Mouse (Mus musculus) colon, adult 2 months (tissue): ENCODE data around the gene Arhgap19. TPM values are rescaled to one million over a fixed set of nuclear protein-coding genes. Genes with fewer than 3 reads are reported as not detected.

ENCODE experiments used
- polyA plus RNA-seq: library from polyadenylated mRNA; depleted of rRNA; stranded (reverse); fragments of >200 nt; gene quantifications from 2 replicates; pipeline ENCODE4 v1.2.3, GENCODE M21; 2012; rRNA removed

Gene Arhgap19
- polyA plus RNA-seq: 1.3 and 1.4 TPM in 2 replicates

GRCm38 (mm10) chr19:41801742-41802369, at the start of gene Arhgap19:
Arhgap19 (minus strand) TSS chr19:41802047.

GRCm38 (mm10) chr19:41847992-41848851, 46.4 kb upstream of the Arhgap19 start, which contains the start of gene Frat2:
Frat2 (minus strand) TSS chr19:41848132.

GRCm38 (mm10) chr19:41829381-41830105, 27.7 kb upstream of the Arhgap19 start, which contains the start of gene Frat1:
Frat1 (plus strand) TSS chr19:41829970.

GRCm38 (mm10) chr19:41743396-41743795, 58.5 kb downstream of the Arhgap19 start, which contains the start of gene Slit1:
Slit1 (minus strand) TSS chr19:41743665.

Other genes starting within 250 kb of the Arhgap19 start
- 0.67 and 1.3 TPM in 2 replicates for gene Gm340, start 219.7 kb downstream of the Arhgap19 start, polyA plus RNA-seq
- gene Slit1, start 58.4 kb downstream of the Arhgap19 start, polyA plus RNA-seq: 0.91 and 0.92 TPM in 2 replicates
- 20.9 and 21.1 TPM in 2 replicates for gene Frat1, start 27.9 kb upstream of the Arhgap19 start, polyA plus RNA-seq
- gene Frat2, start 46.1 kb upstream of the Arhgap19 start, polyA plus RNA-seq: 55.7 and 56.1 TPM in 2 replicates
- gene Rrp12, start 94.1 kb upstream of the Arhgap19 start, polyA plus RNA-seq: 4.1 and 5.0 TPM in 2 replicates
- 261 and 284 TPM in 2 replicates for gene Pgam1, start 109.9 kb upstream of the Arhgap19 start, polyA plus RNA-seq
- 7.6 and 9.4 TPM in 2 replicates for gene Exosc1, start 131.4 kb upstream of the Arhgap19 start, polyA plus RNA-seq
- gene Zdhhc16, start 131.4 kb upstream of the Arhgap19 start, polyA plus RNA-seq: 66.0 and 96.7 TPM in 2 replicates
- gene Mms19, start 179.1 kb upstream of the Arhgap19 start, polyA plus RNA-seq: 45.4 and 48.2 TPM in 2 replicates
- gene Ubtd1, start 179.7 kb upstream of the Arhgap19 start, polyA plus RNA-seq: 19.7 and 20.1 TPM in 2 replicates
- gene Ankrd2, start 234.0 kb upstream of the Arhgap19 start, polyA plus RNA-seq: 0.17 and 0.21 TPM in 2 replicates
- gene Hoga1, start 243.6 kb upstream of the Arhgap19 start, polyA plus RNA-seq: 6.0 and 7.8 TPM in 2 replicates